Mouse (Mus musculus): Measurements from ENCODE around the gene Mrln. TPM values are rescaled to one million over a fixed set of nuclear protein-coding genes. Genes with fewer than 3 reads are reported as not detected.

Gene Mrln
- total RNA-seq, 4 experiments from 2014 or later, result not detected

DNA sequence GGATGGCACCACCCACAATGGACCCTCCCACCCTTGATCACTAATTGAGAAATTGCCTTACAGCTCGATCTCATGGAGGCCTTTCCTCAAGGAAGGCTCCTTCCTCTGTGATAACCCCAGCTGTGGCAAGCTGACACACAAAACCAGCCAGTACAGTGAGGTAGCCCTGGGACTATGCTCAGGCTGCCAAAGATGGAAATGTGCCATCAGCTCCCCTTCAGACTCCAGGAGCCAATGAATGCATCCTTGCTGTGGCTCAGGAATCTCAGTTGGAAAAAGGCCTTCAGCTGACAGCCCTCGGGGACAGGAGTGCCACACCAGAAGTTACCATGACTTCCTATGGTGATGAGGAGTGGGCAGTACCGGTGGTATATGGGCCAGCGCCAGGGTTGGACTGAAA lies 50.2 kb downstream of the Mrln start:
- no peak for DNase-seq (ENCODE audit: low spot score in 2 of 2)

DNA sequence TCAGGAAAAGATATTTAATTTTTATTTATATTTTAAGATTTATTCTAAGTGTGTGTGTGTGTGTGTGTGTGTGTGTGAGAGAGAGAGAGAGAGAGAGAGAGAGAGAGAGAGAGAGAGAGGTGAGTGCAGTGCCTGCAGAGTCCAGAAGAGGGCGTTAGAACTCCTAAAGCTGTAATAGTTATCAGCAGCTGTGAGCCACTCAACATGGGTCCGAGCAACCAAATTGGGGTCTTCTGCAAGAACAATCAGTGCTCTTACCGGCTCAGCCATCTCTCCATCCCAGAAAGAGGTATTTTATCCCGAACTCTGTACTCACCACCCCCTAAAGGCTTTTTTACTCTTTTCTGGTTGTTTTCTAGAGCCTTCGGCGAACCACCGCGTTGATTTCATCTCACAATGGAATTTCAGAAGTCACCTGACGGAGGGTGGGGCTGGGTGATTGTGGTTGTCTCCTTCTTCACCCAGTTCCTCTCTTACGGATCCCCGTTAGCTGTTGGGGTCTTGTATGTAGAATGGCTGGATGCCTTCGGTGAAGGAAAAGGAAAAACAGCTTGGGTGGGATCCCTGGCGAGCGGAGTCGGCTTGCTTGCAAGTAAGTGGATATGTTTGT lies 51.2 kb downstream of the Mrln start:
- no peak for DNase-seq (ENCODE audit: low spot score in 2 of 2)

DNA sequence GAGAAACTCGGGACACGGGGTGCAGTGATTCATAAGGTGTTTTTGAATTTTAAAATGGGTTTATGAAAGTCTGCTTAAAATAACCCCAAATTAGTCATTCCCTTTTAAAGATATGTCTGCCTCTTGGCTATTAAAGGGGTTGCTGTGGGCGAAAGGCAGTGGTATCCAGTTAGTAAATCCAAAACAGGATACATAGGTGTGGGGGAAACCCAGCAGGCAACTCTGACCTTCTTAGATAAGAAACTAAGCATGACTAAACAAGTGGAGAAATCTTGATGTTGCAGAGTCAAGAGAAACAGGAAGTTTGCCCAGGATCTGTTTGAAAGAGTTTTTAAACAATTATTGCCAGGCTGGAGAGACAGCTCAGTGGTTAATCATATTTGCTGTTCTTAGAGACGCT lies 52.6 kb downstream of the Mrln start:
- no peak for DNase-seq (ENCODE audit: low spot score in 2 of 2)

DNA sequence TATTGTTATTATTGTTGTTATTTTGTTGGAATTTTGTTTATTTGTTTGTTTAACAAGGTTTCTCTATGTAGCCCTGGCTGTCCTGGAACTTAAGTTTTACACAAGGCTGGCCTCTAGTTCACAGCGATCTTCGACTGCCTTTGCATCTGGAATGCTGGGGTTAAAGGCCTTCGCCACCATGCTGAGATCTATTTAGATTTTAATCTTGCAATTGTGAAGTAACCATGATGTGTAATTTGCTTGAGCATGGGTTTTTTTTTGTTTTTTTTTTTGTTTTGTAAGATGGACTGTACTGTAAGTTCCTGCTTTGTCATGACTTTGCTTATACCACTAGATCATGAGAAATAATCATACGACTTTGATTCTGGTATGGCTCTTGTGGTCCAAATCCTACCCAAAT lies 56.4 kb downstream of the Mrln start:
- DNase-seq (ENCODE audit: low spot score in 2 of 2), result no peak

DNA sequence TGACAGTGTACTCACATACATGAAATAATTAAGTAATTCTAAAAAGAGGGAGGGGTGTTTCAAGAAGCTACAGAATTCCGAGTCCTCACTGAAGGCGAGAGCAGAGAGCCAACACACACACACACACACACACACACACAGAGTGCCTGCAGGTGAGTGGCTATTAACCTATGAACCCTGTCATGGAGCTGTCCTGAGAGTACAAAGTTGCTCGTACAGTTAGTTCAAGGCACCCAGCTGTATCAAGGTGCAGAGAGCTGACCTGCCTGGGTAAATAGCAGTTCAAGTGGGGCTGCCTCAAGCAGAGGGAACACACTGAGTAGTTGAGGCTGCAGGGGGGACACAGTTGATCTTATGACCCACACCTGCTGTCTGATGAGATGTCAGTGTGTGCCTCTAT lies 57.6 kb downstream of the Mrln start:
- no peak for DNase-seq (ENCODE audit: low spot score in 2 of 2)

DNA sequence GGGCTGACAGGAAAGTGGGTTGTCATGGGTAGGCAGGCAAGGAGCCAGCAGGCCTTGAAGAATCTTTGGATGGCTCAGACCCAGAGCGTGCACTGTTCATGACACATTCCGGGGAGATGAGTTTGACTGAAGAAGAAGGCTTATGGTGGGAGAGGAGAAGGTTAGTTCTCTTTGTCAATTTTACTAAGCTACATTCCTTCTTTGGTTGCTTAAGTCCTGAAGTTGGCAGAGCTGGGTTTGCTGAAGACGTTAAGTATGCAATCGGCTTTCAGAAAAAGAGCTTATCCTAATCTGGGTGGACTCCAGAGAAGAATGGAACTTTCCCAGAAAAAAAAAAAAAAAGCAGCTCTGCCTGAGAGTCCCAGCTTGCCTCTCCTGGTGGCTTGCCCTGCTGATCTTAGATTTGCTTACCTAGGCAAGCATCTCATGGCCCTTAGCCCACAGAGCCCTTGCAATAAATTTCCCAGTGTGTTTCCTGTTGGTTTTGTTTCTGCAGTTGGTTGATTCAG lies 59.3 kb downstream of the Mrln start:
- DNase-seq (ENCODE audit: low spot score in 2 of 2), result no peak

DNA sequence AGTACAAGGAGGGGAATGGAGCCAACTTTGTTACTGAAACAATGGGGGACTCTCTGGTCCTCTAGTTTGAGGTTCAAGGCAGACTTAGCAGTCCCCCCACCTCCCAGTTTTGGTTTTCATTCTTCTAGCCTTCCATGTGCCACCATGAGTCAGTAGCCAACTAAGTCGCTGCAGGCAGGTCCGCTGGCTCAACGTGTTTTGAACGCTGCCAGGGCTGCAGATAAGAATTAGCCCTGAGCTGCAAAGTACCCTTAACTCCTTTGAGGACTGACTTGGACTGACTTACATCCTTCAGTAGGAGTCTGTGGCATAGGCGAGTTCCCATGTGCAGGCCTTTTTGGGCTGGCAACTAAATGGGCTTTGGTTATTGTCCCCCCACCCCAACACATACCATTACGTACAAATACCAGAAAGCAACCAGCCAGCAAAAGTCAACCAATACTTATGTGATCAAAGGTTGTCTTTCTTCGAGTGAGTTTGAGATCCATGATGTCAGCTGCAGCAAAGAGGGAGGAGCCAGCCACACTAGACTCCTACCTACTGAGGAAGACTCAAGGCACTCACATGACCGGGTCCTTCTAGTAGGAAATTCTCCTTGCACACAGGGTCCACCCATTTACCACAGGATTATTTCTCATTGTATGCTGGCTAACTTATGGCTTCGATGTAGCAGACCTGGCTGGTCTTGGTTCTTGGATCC lies 60.0 kb downstream of the Mrln start:
- no peak for DNase-seq (ENCODE audit: low spot score in 2 of 2)

DNA sequence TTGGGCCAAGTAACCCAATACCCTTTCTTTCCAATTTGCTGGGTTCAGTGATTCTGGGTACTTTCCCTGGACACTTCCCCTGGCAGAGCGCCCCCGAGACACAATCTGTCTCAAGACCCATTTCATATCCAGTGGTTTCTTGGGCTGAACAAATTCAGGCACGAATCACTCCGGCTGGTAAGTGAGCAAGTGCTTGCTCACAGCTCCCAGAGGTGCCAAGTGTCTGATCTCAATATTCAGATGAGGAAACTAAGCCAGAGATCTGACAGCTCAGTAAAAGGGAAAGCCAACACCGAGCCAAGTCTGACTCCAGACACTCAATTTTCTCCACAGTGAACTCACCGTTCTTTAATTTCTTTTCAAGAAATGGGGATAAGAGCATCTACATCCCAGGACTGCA lies 62.0 kb downstream of the Mrln start:
- no peak for DNase-seq (ENCODE audit: low spot score in 2 of 2)

DNA sequence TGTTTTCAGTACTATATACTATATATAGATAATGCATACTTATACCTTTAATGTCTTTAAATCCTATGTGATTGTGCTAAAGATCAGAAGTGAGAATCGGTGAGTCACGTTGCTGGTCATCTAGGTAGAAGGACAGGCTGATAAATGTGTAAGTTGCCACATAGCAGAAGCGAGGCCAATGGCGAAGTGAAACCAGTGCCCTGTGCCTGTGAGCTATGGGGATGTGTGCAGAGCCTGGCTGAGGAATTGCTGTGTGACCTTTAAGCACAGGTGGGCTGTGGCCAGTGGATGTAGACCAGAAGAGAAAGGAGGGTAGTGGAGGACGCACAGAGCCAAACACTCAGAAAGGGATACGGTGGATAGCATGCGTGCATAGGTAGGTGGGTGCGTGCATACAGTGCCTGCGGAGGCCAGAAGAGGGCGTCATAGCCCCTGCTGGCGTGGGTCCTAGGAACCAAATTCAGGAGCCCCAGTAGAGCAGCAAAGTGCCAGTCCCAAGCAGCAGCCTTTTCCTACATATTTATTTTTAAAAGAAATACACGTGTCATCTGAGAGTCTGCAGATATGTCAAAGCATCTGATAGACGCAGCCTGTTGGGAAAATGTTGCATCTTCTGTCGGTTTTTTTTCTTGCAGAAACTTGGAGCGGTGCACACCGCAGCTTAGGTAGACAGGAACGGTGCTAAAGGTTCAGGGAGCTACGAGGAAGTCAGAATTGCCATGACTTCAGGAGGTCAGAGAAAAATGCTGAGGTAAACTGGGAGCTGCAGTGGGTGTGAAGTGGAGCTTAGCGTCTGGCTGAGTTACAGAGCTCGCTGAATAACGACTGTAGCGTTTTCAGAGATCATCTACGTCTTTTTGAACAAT lies 64.3 kb downstream of the Mrln start:
- no peak for DNase-seq (ENCODE audit: low spot score in 2 of 2)

Other genes with a start within 250 kb of the Mrln start
- gene Ccdc6, start 107.5 kb upstream of the Mrln start, total RNA-seq (2022), result 10 to 100 TPM; 56.7 to 70.6 (median 66.3) TPM
- gene Slc16a9, start 40.4 kb downstream of the Mrln start, total RNA-seq (2022), result 1 to 10 TPM; 1.5 to 3.3 (median 1.9) TPM
- 10 to 100 TPM; 80.3 to 85.3 (median 82.6) TPM for gene Fam13c, start 235.8 kb downstream of the Mrln start, total RNA-seq (2022)

Measured in layer of hippocampus, adult 8-10 months (tissue).